Mouse (Mus musculus) lung, postnatal 0 days (tissue): Measurements from ENCODE around the gene Ngfr. TPM values are rescaled to one million over a fixed set of nuclear protein-coding genes. Genes with fewer than 3 reads are reported as not detected.

Experiments
- ATAC-seq: fragments of 200-750 bp; cut with Nextera tagmentation; 2 replicates; pipeline ENCODE4 v1.8.0; 2017; ENCODE audit warnings: moderate library complexity
- DNase-seq: peaks from one replicate; pipeline ENCODE4 v3.0.0-alpha.2; 2016; ENCODE audit warnings: low spot score
- H3K27ac ChIP-seq: fragments of 300-500 bp; sonication (generic); 2 replicates; pipeline ENCODE4 v1.5.1; 2014; ENCODE audit warnings: antibody characterized with exemption, mild to moderate bottlenecking, low read length, mixed read lengths
- H3K27me3 ChIP-seq: fragments of 300-500 bp; sonication (generic); replicated peaks from 2 replicates; pipeline ENCODE4 v1.6.1; 2014; ENCODE audit warnings: low read length, mixed read lengths; ENCODE audit not compliant: insufficient read depth
- H3K36me3 ChIP-seq: fragments of 300-500 bp; sonication (generic); 2 replicates; pipeline ENCODE4 v1.6.1; 2014; ENCODE audit warnings: low read length, mixed read lengths; ENCODE audit not compliant: insufficient read depth
- H3K4me1 ChIP-seq: fragments of 300-500 bp; sonication (generic); 2 replicates; pipeline ENCODE4 v1.6.1; 2014; ENCODE audit warnings: antibody characterized with exemption, low read depth, low read length, mixed read lengths; ENCODE audit not compliant: insufficient read depth
- H3K4me2 ChIP-seq: fragments of 300-500 bp; sonication (generic); replicated peaks from 2 replicates; pipeline ENCODE4 v1.6.1; 2014; ENCODE audit warnings: low read depth, mild to moderate bottlenecking, low read length, moderate library complexity, mixed read lengths
- H3K4me3 ChIP-seq: fragments of 300-500 bp; sonication (generic); 2 replicates; pipeline ENCODE4 v1.5.1; 2014; ENCODE audit warnings: low read depth, low read length
- H3K9ac ChIP-seq: fragments of 300-500 bp; sonication (generic); replicated peaks from 2 replicates; pipeline ENCODE4 v1.6.1; 2014; ENCODE audit warnings: low read depth, mild to moderate bottlenecking
- H3K9me3 ChIP-seq: fragments of 300-500 bp; sonication (generic); 2 replicates; pipeline ENCODE4 v1.6.1; 2016; ENCODE audit warnings: low read length, mixed read lengths
- CTCF ChIP-seq: IDR thresholded peaks from 2 replicates; pipeline ENCODE4 v1.5.1; 2016; ENCODE audit warnings: antibody characterized with exemption, mild to moderate bottlenecking
- EP300 ChIP-seq: IDR thresholded peaks from 2 replicates; pipeline ENCODE4 v1.6.1; 2016; ENCODE audit warnings: antibody characterized with exemption, mild to moderate bottlenecking, control low read depth
- WGBS: fragments of 180-500 bp; shearing (Covaris S2); extraction: QIAGEN DNeasy Blood & Tissue Kit; methylation state at CpG from one replicate; pipeline ENCODE4 v1.1.7; 2014; 5-methylcytosine and 5-hydroxymethylcytosine counted together
- polyA plus RNA-seq: library from polyadenylated mRNA; unstranded; fragments of >200 nt; fragmentation: Nextera tagmentation; extraction: Ambion mirVana; gene quantifications from 2 replicates; pipeline ENCODE4 v1.2.1, GENCODE M21; 2015

The Ngfr gene
- polyA plus RNA-seq, 1 experiment from 2014 or later: 0.43 TPM

GRCm38 (mm10) chr11:95621541-95622130, 34.1 kb upstream of the Ngfr start:
- WGBS: 43% methylated on average over 9 of the region's 9 CpGs
- no peak overlapping the region for H3K27ac ChIP-seq

GRCm38 (mm10) chr11:95621010-95621409, 33.5 kb upstream of the Ngfr start:
- 37% methylated on average over 4 of the region's 4 CpGs for WGBS
- no peaks in the 10 kb centered on the region for H3K36me3 ChIP-seq
- H3K9me3 ChIP-seq: no peaks in the 10 kb centered on the region
- H3K4me1 ChIP-seq: no peaks in the 10 kb centered on the region
- no peaks in the 10 kb centered on the region for H3K27me3 ChIP-seq
- no peak overlapping the region for H3K9ac ChIP-seq
- H3K4me3 ChIP-seq: no peak overlapping the region
- TF ChIP-seq CTCF (no peak), EP300 (no peak)
- ATAC-seq (peak; percentile 50; the same call in 1 of the 2 replicates), DNase-seq (no peak)
- H3K4me2 ChIP-seq: no peak overlapping the region
- H3K27ac ChIP-seq: no peak overlapping the region

More at GRCm38 (mm10) chr11:95621541-95622130, 34.1 kb upstream of the Ngfr start:
- Histone ChIP-seq H3K36me3 (no peaks in the 10 kb centered on the region), H3K27me3 (0 out of 2 replicates have a peak, but pooled peaks cover 2% of the 10 kb centered on the region), H3K4me2 (no peak overlapping the region), H3K9me3 (no peaks in the 10 kb centered on the region), H3K4me1 (no peaks in the 10 kb centered on the region), H3K9ac (no peak overlapping the region), H3K4me3 (no peak overlapping the region)
- DNase-seq (no peak), ATAC-seq (no peak)
- TF ChIP-seq EP300 (no peak), CTCF (no peak)

- H3K9me3 ChIP-seq: no peaks in the 10 kb centered on the region
- no peak overlapping the region for H3K4me3 ChIP-seq
- no peak for DNase-seq
- H3K27me3 ChIP-seq: no peaks in the 10 kb centered on the region
- H3K27ac ChIP-seq: no peak overlapping the region
- 85% methylated on average over 5 of the region's 5 CpGs for WGBS
- H3K36me3 ChIP-seq: no peaks in the 10 kb centered on the region
- no peak overlapping the region for H3K9ac ChIP-seq
- no peak overlapping the region for H3K4me2 ChIP-seq
- H3K4me1 ChIP-seq: no peaks in the 10 kb centered on the region
- TF ChIP-seq EP300: no peak
- TF ChIP-seq CTCF: no peak
- ATAC-seq: no peak
Observed at GRCm38 (mm10) chr11:95619886-95620444, 32.4 kb upstream of the Ngfr start.

DNA sequence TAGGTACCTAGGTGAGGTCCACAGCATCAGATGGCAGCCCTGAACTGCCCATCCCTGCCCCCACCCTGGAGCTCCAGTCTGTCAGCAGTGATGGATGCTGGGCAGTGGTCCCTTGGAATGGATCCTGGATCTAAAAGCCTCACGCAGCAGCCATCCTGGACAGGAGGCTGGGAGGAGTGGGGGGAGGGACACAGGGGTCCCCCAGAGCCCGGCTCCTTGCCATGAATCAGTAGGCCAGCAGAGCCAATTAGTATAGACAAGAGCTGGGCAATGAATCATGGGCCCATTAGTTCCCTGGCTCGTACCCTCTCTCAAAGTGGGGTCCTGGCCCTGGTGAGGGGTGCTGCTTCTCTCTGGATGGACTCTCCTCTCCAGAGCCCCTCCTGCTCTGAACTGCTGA, 31.5 kb upstream of the Ngfr start:
- Histone ChIP-seq H3K4me2 (no peak overlapping the region), H3K4me3 (no peak overlapping the region), H3K4me1 (no peaks in the 10 kb centered on the region), H3K27me3 (no peaks in the 10 kb centered on the region), H3K9ac (no peak overlapping the region), H3K27ac (no peak overlapping the region), H3K9me3 (no peaks in the 10 kb centered on the region), H3K36me3 (no peaks in the 10 kb centered on the region)
- no peak for ATAC-seq
- TF ChIP-seq CTCF: no peak
- TF ChIP-seq EP300: no peak
- DNase-seq: no peak
- WGBS: 70% methylated on average over 3 of the region's 3 CpGs

DNA sequence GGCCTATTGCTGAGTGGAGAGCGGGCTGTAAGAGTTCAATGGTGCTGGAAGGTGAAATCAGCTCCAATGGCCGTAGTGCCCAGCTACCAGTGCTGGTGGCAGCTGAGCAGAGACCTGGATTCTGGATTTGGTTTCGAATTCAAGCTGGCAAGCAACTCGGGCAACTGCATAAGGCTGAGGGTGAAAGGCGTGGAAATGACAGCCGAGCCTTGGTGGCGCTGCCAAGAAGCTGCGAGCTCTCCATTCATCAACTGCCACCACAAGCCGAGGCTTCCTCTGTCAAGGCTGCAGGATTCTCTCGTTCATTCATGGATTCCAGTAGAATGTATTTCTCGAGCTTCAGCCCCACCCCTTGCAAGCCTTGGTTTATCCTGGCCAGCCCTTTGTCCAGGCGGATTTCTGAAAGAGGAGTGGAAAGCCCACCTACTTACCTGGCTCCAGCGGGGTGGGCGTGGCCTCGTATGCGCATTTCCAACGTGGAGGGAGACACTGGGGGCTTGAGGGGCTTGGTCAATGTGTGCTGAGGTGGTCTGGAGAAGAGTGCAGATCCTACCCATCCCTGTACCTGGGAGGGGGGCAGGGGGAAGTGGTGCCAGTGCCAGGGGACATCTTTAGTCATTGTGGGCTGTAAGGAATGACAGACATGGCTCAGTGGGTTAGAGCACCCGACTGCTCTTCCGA, 30.4 kb upstream of the Ngfr start:
- no peak for DNase-seq
- TF ChIP-seq CTCF (no peak), EP300 (no peak)
- H3K27me3 ChIP-seq: no peaks in the 10 kb centered on the region
- no peak overlapping the region for H3K27ac ChIP-seq
- no peak overlapping the region for H3K4me3 ChIP-seq
- ATAC-seq: no peak; the same call in 1 of the 2 replicates
- H3K4me1 ChIP-seq: no peaks in the 10 kb centered on the region
- 46% methylated on average over 19 of the region's 19 CpGs for whole genome bisulfite sequencing
- no peaks in the 10 kb centered on the region for H3K36me3 ChIP-seq
- no peak overlapping the region for H3K9ac ChIP-seq
- no peaks in the 10 kb centered on the region for H3K9me3 ChIP-seq
- H3K4me2 ChIP-seq: no peak overlapping the region

DNA sequence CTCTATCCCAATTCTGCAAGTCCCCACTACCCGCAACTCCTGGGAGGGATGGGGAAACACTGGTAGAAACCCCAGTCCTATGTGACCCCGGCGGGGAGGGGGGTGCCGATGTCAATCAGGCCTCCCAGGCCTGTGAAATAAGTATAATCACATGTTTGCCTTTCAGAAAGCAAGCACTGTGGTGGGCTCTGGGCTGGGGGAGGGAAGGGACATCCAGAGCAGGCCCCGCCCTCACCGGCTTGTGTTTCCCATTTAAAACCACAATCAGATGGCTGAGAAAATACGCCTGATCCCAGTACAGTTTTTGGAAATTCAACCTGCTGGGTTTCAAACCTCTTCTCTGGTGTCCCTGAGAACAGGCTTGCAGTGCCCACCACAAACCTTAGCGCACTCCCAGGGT, 27.2 kb upstream of the Ngfr start:
- Histone ChIP-seq H3K4me1 (no peaks in the 10 kb centered on the region), H3K27me3 (no peaks in the 10 kb centered on the region), H3K36me3 (no peaks in the 10 kb centered on the region), H3K4me2 (no peak overlapping the region), H3K9me3 (no peaks in the 10 kb centered on the region), H3K27ac (no peak overlapping the region), H3K9ac (no peak overlapping the region), H3K4me3 (no peak overlapping the region)
- DNase-seq (no peak), ATAC-seq (no peak)
- TF ChIP-seq CTCF (no peak), EP300 (no peak)
- WGBS: 87% methylated on average over 8 of the region's 8 CpGs
